ENCODE assay signal across 14 mouse cellular contexts in the genomic region with DNA sequence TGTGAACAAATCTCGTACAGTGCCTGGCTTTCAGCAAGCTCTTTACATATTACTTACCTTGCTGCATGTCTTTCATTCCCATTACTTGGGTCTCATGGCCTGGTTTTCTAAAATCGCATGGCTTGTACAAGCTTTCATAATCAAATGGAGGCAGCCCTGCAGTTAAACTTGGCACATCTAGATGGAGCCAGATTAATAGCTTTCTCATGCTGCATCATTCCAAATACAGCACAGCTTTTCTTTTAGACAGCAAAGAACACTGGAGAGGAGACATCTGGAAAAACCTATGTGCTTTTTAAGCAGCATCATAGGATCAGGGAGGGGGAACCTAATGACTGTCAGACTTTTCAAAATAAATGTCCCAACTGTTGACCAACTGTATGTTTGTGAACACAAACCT. TPM values are rescaled to one million over a fixed set of nuclear protein-coding genes. Genes with fewer than 3 reads are reported as not detected.
DNase-seq lines count a peak whose midpoint lies in the region.
"Had no signal": no experiment of that assay in that cellular context is flagged by ENCODE, and none has a peak within 500 bp of the region (broad histone marks: within the 10 kb centered on the region; RNA-seq: fewer than 3 reads in every experiment).

No protein-coding gene starts in this region.

- peak; percentile 3 to 55 for DNase-seq in frontal cortex, adult 2 months (ENCODE audit: extremely low spot score in 1 of 2, low spot score in 1 of 2)
- no peak for DNase-seq in frontal cortex, postnatal 10 days (ENCODE audit: low spot score in 2 of 2)
- peak; percentile 20 for DNase-seq in layer of hippocampus, adult 9-11 months
- DNase-seq in layer of hippocampus, postnatal 36 days = no peak
- peak; percentile 10 to 23 for DNase-seq in right cerebral cortex, adult 2 months (ENCODE audit: low spot score in 2 of 2)
- no peak for DNase-seq in right cerebral cortex, postnatal 4 days
- peak; percentile 23 for DNase-seq in telencephalon, adult 2 months (ENCODE audit: low read depth, low spot score)
- DNase-seq in kidney, postnatal 25 days = no peak
- DNase-seq: adrenal gland, postnatal 25 days; gastrocnemius, postnatal 25 days had no signal

RNA-seq across cellular contexts. Expression of a gene that starts 16.3 kb away (rescaled TPM):
- polyA plus RNA-seq in frontal cortex, adult 2 months (2012; rRNA removed) = 16.7 and 17.2 TPM in 2 replicates
- total RNA-seq in layer of hippocampus, postnatal 36 days (2021) = 10 to 100 TPM; 16.0 to 17.2 TPM

RNA-seq across cellular contexts. Expression of a gene that starts 19.1 kb away (rescaled TPM):
- not detected in 2 replicates for polyA plus RNA-seq in frontal cortex, adult 2 months (2012; rRNA removed)
- total RNA-seq in layer of hippocampus, postnatal 36 days (2021) = not detected
- total RNA-seq: adrenal gland, postnatal 25 days; ES-E14; gastrocnemius, postnatal 25 days; megakaryocyte-erythroid progenitor cell, adult 5-6 weeks; neutrophil, adult 5-6 weeks had no signal
- polyA plus RNA-seq: limb, embryonic 11.5 days had no signal

Comparison
In these comparisons a context has a peak if more than half of its experiments do, and no peak if none do; other contexts are left out.
1. DNase-seq: peak in frontal cortex, adult 2 months (2 of 2), layer of hippocampus, adult 9-11 months (single experiment), right cerebral cortex, adult 2 months (2 of 2) and telencephalon, adult 2 months (single experiment); none in frontal cortex, postnatal 10 days (0 of 2), layer of hippocampus, postnatal 36 days (0 of 2), right cerebral cortex, postnatal 4 days (single experiment) and kidney, postnatal 25 days (0 of 2).